Mouse (Mus musculus): ENCODE measurements around the gene Capn1. TPM values are rescaled to one million over a fixed set of nuclear protein-coding genes. Genes with fewer than 3 reads are reported as not detected.
A peak's percentile ranks its signal among the peaks of the same experiment; 100 is the strongest.

Capn1 gene
- total and polyA plus RNA-seq, 3 experiments: 38.5 to 168 (median 55.5) TPM

GRCm38 (mm10) chr19:6016532-6016931 lies 835 bp upstream of the Capn1 start:
- no peak for ATAC-seq (ENCODE audit: extremely low read depth, insufficient number of reproducible peaks, low FRiP score, poor library complexity, severe bottlenecking)
- Histone ChIP-seq H3K4me3 (ENCODE audit: low read depth, low read length) (peak overlapping the region; percentile 83), H3K27me3 (ENCODE audit: insufficient read depth, low read length) (no peaks in the 10 kb centered on the region), H3K9me3 (replicated peaks) (no peaks in the 10 kb centered on the region), H3K36me3 (replicated peaks) (peaks cover 32% of the 10 kb centered on the region), H3K4me1 (ENCODE audit: insufficient read depth, low read depth, low read length) (peaks cover 83% of the 10 kb centered on the region)
- DNase-seq (ENCODE audit: low spot score): peak; percentile 14
- TF ChIP-seq GATA1 (IDR thresholded peaks at IDR 0.05; ENCODE audit: borderline replicate concordance, low read length) (no peak), POLR2AphosphoS5 (IDR thresholded peaks at IDR 0.05; ENCODE audit: insufficient replicate concordance, low read depth, low read length) (no peak), CTCF (IDR thresholded peaks at IDR 0.05; ENCODE audit: low read depth, low read length) (no peak; the same call in 1 of the 2 replicates), GATA2 (IDR thresholded peaks at IDR 0.05; ENCODE audit: borderline replicate concordance, low read depth, low read length) (no peak), TAL1 (conservative IDR thresholded peaks at IDR 0.05; ENCODE audit: low read depth, low read length) (no peak)

GRCm38 (mm10) chr19:6014991-6015510 lies 646 bp downstream of the Capn1 start:
- peak; percentile 90 for ATAC-seq (ENCODE audit: extremely low read depth, insufficient number of reproducible peaks, low FRiP score, poor library complexity, severe bottlenecking)
- H3K9me3 ChIP-seq (replicated peaks): no peaks in the 10 kb centered on the region
- peak overlapping the region; percentile 83 for H3K4me3 ChIP-seq (ENCODE audit: low read depth, low read length)
- TF ChIP-seq TAL1 (conservative IDR thresholded peaks at IDR 0.05; ENCODE audit: low read depth, low read length) (no peak), GATA2 (IDR thresholded peaks at IDR 0.05; ENCODE audit: borderline replicate concordance, low read depth, low read length) (no peak), CTCF (IDR thresholded peaks at IDR 0.05; ENCODE audit: low read depth, low read length) (no peak), POLR2AphosphoS5 (IDR thresholded peaks at IDR 0.05; ENCODE audit: insufficient replicate concordance, low read depth, low read length) (no peak), GATA1 (IDR thresholded peaks at IDR 0.05; ENCODE audit: borderline replicate concordance, low read length) (no peak)
- DNase-seq (ENCODE audit: low spot score): peak; percentile 83
- H3K4me1 ChIP-seq (ENCODE audit: insufficient read depth, low read depth, low read length): peaks cover 88% of the 10 kb centered on the region
- H3K27me3 ChIP-seq (ENCODE audit: insufficient read depth, low read length): no peaks in the 10 kb centered on the region
- peaks cover 45% of the 10 kb centered on the region for H3K36me3 ChIP-seq (replicated peaks)

- Histone ChIP-seq H3K36me3 (replicated peaks) (peaks cover 57% of the 10 kb centered on the region), H3K4me3 (ENCODE audit: low read depth, low read length) (peak overlapping the region; percentile 83; the same call in 1 of the 2 replicates), H3K4me1 (ENCODE audit: insufficient read depth, low read depth, low read length) (peaks cover 80% of the 10 kb centered on the region), H3K9me3 (replicated peaks) (no peaks in the 10 kb centered on the region), H3K27me3 (ENCODE audit: insufficient read depth, low read length) (no peaks in the 10 kb centered on the region)
- DNase-seq (ENCODE audit: low spot score) (no peak), ATAC-seq (ENCODE audit: extremely low read depth, insufficient number of reproducible peaks, low FRiP score, poor library complexity, severe bottlenecking) (no peak)
- TF ChIP-seq GATA2 (IDR thresholded peaks at IDR 0.05; ENCODE audit: borderline replicate concordance, low read depth, low read length): no peak
These were observed 2.0 kb downstream of the Capn1 start for GRCm38 (mm10) chr19:6013691-6014090.

GRCm38 (mm10) chr19:6009137-6009536 lies 6.6 kb downstream of the Capn1 start:
- ATAC-seq (ENCODE audit: extremely low read depth, insufficient number of reproducible peaks, low FRiP score, poor library complexity, severe bottlenecking) (no peak), DNase-seq (ENCODE audit: low spot score) (no peak)

GRCm38 (mm10) chr19:6007013-6007412 lies 8.7 kb downstream of the Capn1 start:
- Histone ChIP-seq H3K4me3 (ENCODE audit: low read depth, low read length) (no peak overlapping the region), H3K36me3 (replicated peaks) (peaks cover 82% of the 10 kb centered on the region), H3K9me3 (replicated peaks) (no peaks in the 10 kb centered on the region), H3K4me1 (ENCODE audit: insufficient read depth, low read depth, low read length) (peaks cover 25% of the 10 kb centered on the region), H3K27me3 (ENCODE audit: insufficient read depth, low read length) (no peaks in the 10 kb centered on the region)
- TF ChIP-seq CTCF (IDR thresholded peaks at IDR 0.05; ENCODE audit: low read depth, low read length): no peak
- no peak for TF ChIP-seq POLR2AphosphoS5 (IDR thresholded peaks at IDR 0.05; ENCODE audit: insufficient replicate concordance, low read depth, low read length)
- no peak for TF ChIP-seq GATA1 (IDR thresholded peaks at IDR 0.05; ENCODE audit: borderline replicate concordance, low read length)
- no peak for TF ChIP-seq TAL1 (conservative IDR thresholded peaks at IDR 0.05; ENCODE audit: low read depth, low read length)
- TF ChIP-seq GATA2 (IDR thresholded peaks at IDR 0.05; ENCODE audit: borderline replicate concordance, low read depth, low read length): no peak
- DNase-seq (ENCODE audit: low spot score) (no peak), ATAC-seq (ENCODE audit: extremely low read depth, insufficient number of reproducible peaks, low FRiP score, poor library complexity, severe bottlenecking) (no peak)

More at GRCm38 (mm10) chr19:6009137-6009536, 6.6 kb downstream of the Capn1 start:
- Histone ChIP-seq H3K4me1 (ENCODE audit: insufficient read depth, low read depth, low read length) (peaks cover 45% of the 10 kb centered on the region), H3K4me3 (ENCODE audit: low read depth, low read length) (no peak overlapping the region), H3K9me3 (replicated peaks) (no peaks in the 10 kb centered on the region), H3K27me3 (ENCODE audit: insufficient read depth, low read length) (no peaks in the 10 kb centered on the region), H3K36me3 (replicated peaks) (peaks cover 87% of the 10 kb centered on the region)
- no peak for TF ChIP-seq CTCF (IDR thresholded peaks at IDR 0.05; ENCODE audit: low read depth, low read length)
- no peak for TF ChIP-seq TAL1 (conservative IDR thresholded peaks at IDR 0.05; ENCODE audit: low read depth, low read length)
- no peak for TF ChIP-seq GATA1 (IDR thresholded peaks at IDR 0.05; ENCODE audit: borderline replicate concordance, low read length)
- TF ChIP-seq GATA2 (IDR thresholded peaks at IDR 0.05; ENCODE audit: borderline replicate concordance, low read depth, low read length): no peak

GRCm38 (mm10) chr19:6005541-6005940 lies 10.2 kb downstream of the Capn1 start:
- peaks cover 11% of the 10 kb centered on the region for H3K4me1 ChIP-seq (ENCODE audit: insufficient read depth, low read depth, low read length)
- ATAC-seq (ENCODE audit: extremely low read depth, insufficient number of reproducible peaks, low FRiP score, poor library complexity, severe bottlenecking): no peak
- H3K9me3 ChIP-seq (replicated peaks): no peaks in the 10 kb centered on the region
- no peak for DNase-seq (ENCODE audit: low spot score)
- no peak overlapping the region for H3K4me3 ChIP-seq (ENCODE audit: low read depth, low read length)
- no peaks in the 10 kb centered on the region for H3K27me3 ChIP-seq (ENCODE audit: insufficient read depth, low read length)
- H3K36me3 ChIP-seq (replicated peaks): peaks cover 82% of the 10 kb centered on the region
- TF ChIP-seq GATA1 (IDR thresholded peaks at IDR 0.05; ENCODE audit: borderline replicate concordance, low read length) (no peak), POLR2AphosphoS5 (IDR thresholded peaks at IDR 0.05; ENCODE audit: insufficient replicate concordance, low read depth, low read length) (no peak), TAL1 (conservative IDR thresholded peaks at IDR 0.05; ENCODE audit: low read depth, low read length) (no peak), GATA2 (IDR thresholded peaks at IDR 0.05; ENCODE audit: borderline replicate concordance, low read depth, low read length) (no peak), CTCF (IDR thresholded peaks at IDR 0.05; ENCODE audit: low read depth, low read length) (no peak)

All from G1E (cell line).